Comparison of ENCODE assay signal across 9 mouse cellular contexts in genomic region chr6:51544118-51544681, GRCm38 (mm10). TPM values are rescaled to one million over a fixed set of nuclear protein-coding genes. Genes with fewer than 3 reads are reported as not detected.
A peak's percentile ranks its signal among the peaks of the same experiment; 100 is the strongest.
DNase-seq lines count a peak whose midpoint lies in the region; ATAC-seq lines count a peak whose summit lies in the region.
"Had no signal": no experiment of that assay in that cellular context is flagged by ENCODE, and none has a peak within 500 bp of the region (broad histone marks: within the 10 kb centered on the region; RNA-seq: fewer than 3 reads in every experiment).

No protein-coding gene starts in this region.

- WGBS in embryonic facial prominence, embryonic 10.5 days = 36% methylated on average over 7 of the region's 7 CpGs
- WGBS in intestine, embryonic 15.5 days = 45% methylated on average over 7 of the region's 7 CpGs

- no peak overlapping the region for H3K4me3 ChIP-seq in embryonic facial prominence, embryonic 10.5 days
- H3K4me3 ChIP-seq in intestine, embryonic 15.5 days (replicated peaks) = no peak overlapping the region
- H3K4me3 ChIP-seq: limb, embryonic 15.5 days had no signal

- H3K27ac ChIP-seq in embryonic facial prominence, embryonic 10.5 days (replicated peaks) = peak overlapping the region; percentile 4; the same call in 1 of the 2 replicates
- H3K27ac ChIP-seq in intestine, embryonic 15.5 days = no peak overlapping the region
- H3K27ac ChIP-seq: limb, embryonic 15.5 days had no signal

- 0 out of 2 replicates have a peak, but pooled peaks cover 3% of the 10 kb centered on the region for H3K9me3 ChIP-seq in embryonic facial prominence, embryonic 10.5 days
- no peaks in the 10 kb centered on the region for H3K9me3 ChIP-seq in intestine, embryonic 15.5 days
- H3K9me3 ChIP-seq: limb, embryonic 15.5 days had no signal

- no peaks in the 10 kb centered on the region for H3K27me3 ChIP-seq in embryonic facial prominence, embryonic 10.5 days (replicated peaks; ENCODE audit: low read depth, poor library complexity, severe bottlenecking)
- no peaks in the 10 kb centered on the region for H3K27me3 ChIP-seq in intestine, embryonic 15.5 days (replicated peaks)
- H3K27me3 ChIP-seq: limb, embryonic 15.5 days had no signal

- peaks cover 33% of the 10 kb centered on the region for H3K4me1 ChIP-seq in embryonic facial prominence, embryonic 10.5 days
- peaks cover 3% of the 10 kb centered on the region; the same call in 1 of the 2 replicates for H3K4me1 ChIP-seq in intestine, embryonic 15.5 days (replicated peaks)

- H3K36me3 ChIP-seq in embryonic facial prominence, embryonic 10.5 days (replicated peaks) = peaks cover 7% of the 10 kb centered on the region; the same call in 1 of the 2 replicates
- H3K36me3 ChIP-seq in intestine, embryonic 15.5 days = no peaks in the 10 kb centered on the region
- H3K36me3 ChIP-seq: limb, embryonic 15.5 days had no signal

- DNase-seq in embryo, embryonic 10 days (ENCODE audit: low spot score) = peak; percentile 60
- no peak for DNase-seq in embryo, embryonic 9.5 days (ENCODE audit: extremely low spot score)
- DNase-seq in A20 (ENCODE audit: low read depth, low spot score) = peak; percentile 84
- DNase-seq in embryonic facial prominence, embryonic 10.5 days (ENCODE audit: low spot score) = peak; percentile 21
- DNase-seq in frontal cortex, postnatal 25 days (ENCODE audit: low spot score in 2 of 2) = no peak

- peak; percentile 40; the same call in 1 of the 2 replicates for ATAC-seq in intestine, embryonic 15.5 days
- peak; percentile 87 for ATAC-seq in megakaryocyte, adult 5-6 weeks (ENCODE audit: poor library complexity, severe bottlenecking)
- no peak for ATAC-seq in frontal cortex, adult (ENCODE audit: low TSS enrichment)

- no peak overlapping the region for H3K4me2 ChIP-seq in intestine, embryonic 15.5 days (replicated peaks)
- H3K4me2 ChIP-seq: limb, embryonic 15.5 days had no signal

- H3K9ac ChIP-seq in intestine, embryonic 15.5 days = no peak overlapping the region
- H3K9ac ChIP-seq: limb, embryonic 15.5 days had no signal

RNA-seq across cellular contexts. Expression of gene Snx10, which starts 20.5 kb away (rescaled TPM):
- polyA plus RNA-seq in embryonic facial prominence, embryonic 10.5 days (2016; fragmentation: Nextera tagmentation; extraction: Ambion mirVana) = 22.7 and 24.0 TPM in 2 replicates
- polyA plus RNA-seq in intestine, embryonic 15.5 days (2015; fragmentation: Nextera tagmentation; extraction: Ambion mirVana) = 12.1 and 14.4 TPM in 2 replicates
- 126 and 133 TPM in 2 replicates for total RNA-seq in megakaryocyte, adult 5-6 weeks (2015)
- total RNA-seq in megakaryocyte, adult 5-6 weeks (2017) = 114 and 125 TPM in 2 replicates

Comparison
In these comparisons a context has a peak if more than half of its experiments do, and no peak if none do; other contexts are left out.
1. DNase-seq: peak in embryo, embryonic 10 days (single experiment), A20 (single experiment) and embryonic facial prominence, embryonic 10.5 days (single experiment); none in embryo, embryonic 9.5 days (single experiment) and frontal cortex, postnatal 25 days (0 of 2).